ENCODE assay signal across 8 mouse cellular contexts in the genomic region with DNA sequence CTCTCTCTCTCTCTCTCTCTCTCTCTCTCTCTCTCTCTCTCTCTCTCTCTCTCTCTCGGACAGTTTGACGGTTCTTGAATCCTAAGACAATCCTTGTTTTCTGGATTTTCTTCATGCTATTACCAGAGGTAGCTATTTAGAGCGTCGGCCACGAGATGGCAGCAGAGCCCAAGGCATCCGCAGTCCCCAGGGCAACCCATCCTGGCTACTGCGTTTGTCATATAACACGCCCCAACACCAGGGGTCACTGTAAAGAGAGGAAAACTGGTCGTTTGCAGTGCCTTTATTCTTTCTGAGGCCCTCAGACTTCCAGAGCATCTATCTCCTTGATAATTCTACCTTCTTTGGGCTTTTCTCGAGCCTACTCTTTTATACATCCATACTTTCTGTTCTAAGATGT. TPM values are rescaled to one million over a fixed set of nuclear protein-coding genes. Genes with fewer than 3 reads are reported as not detected.
DNase-seq lines count a peak whose midpoint lies in the region; ATAC-seq and TF ChIP-seq lines count a peak whose summit lies in the region.

No protein-coding gene starts in this region.

- peak; percentile 91 for DNase-seq in heart, adult 11 months
- peak; percentile 79 for DNase-seq in embryo, embryonic 9.5 days (ENCODE audit: extremely low spot score)
- DNase-seq in heart, adult 18-20 months, result peak; percentile 70 to 90
- DNase-seq in kidney, adult 2 months, result peak; percentile 77
- DNase-seq in limb, embryonic 11.5 days (ENCODE audit: low spot score), result peak; percentile 86
- peak; percentile 96 for DNase-seq in midbrain, postnatal 0 days (ENCODE audit: low spot score)
- peak; percentile 31 to 82 for DNase-seq in spleen, postnatal 10 days (ENCODE audit: low spot score in 2 of 2)

- ATAC-seq in heart, embryonic 12.5 days (ENCODE audit: insufficient number of reproducible peaks, low FRiP score), result no peak
- ATAC-seq in limb, embryonic 11.5 days (ENCODE audit: insufficient number of reproducible peaks, low FRiP score, low TSS enrichment, low read depth), result peak; percentile 82; the same call in 1 of the 2 replicates
- ATAC-seq in midbrain, postnatal 0 days (ENCODE audit: low FRiP score), result peak; percentile 87

- H3K27ac ChIP-seq in heart, embryonic 12.5 days (ENCODE audit: poor library complexity, severe bottlenecking), result no peak overlapping the region
- no peak overlapping the region for H3K27ac ChIP-seq in kidney, adult 2 months (ENCODE audit: insufficient read depth, low read depth, low read length)
- no peak overlapping the region for H3K27ac ChIP-seq in limb, embryonic 11.5 days (replicated peaks; ENCODE audit: low read depth, low read length)
- H3K27ac ChIP-seq in midbrain, postnatal 0 days (ENCODE audit: low read depth, low read length), result no peak overlapping the region

- H3K9me3 ChIP-seq in heart, embryonic 12.5 days (replicated peaks), result no peaks in the 10 kb centered on the region
- H3K9me3 ChIP-seq in limb, embryonic 11.5 days (ENCODE audit: control insufficient read depth, low read length), result no peaks in the 10 kb centered on the region
- H3K9me3 ChIP-seq in midbrain, postnatal 0 days (ENCODE audit: low read length), result no peaks in the 10 kb centered on the region

- no peak overlapping the region for H3K4me3 ChIP-seq in heart, embryonic 12.5 days
- no peak overlapping the region for H3K4me3 ChIP-seq in kidney, adult 2 months (ENCODE audit: insufficient read depth, low read depth, low read length)
- no peak overlapping the region for H3K4me3 ChIP-seq in limb, embryonic 11.5 days (ENCODE audit: low read depth, low read length)
- no peak overlapping the region for H3K4me3 ChIP-seq in midbrain, postnatal 0 days (ENCODE audit: low read depth, low read length)

- H3K4me1 ChIP-seq in heart, embryonic 12.5 days (replicated peaks), result no peaks in the 10 kb centered on the region
- H3K4me1 ChIP-seq in kidney, adult 2 months (ENCODE audit: control insufficient read depth, insufficient read depth, low read length), result no peaks in the 10 kb centered on the region
- no peaks in the 10 kb centered on the region for H3K4me1 ChIP-seq in limb, embryonic 11.5 days (ENCODE audit: control insufficient read depth, insufficient read depth, low read length)
- no peaks in the 10 kb centered on the region for H3K4me1 ChIP-seq in midbrain, postnatal 0 days (ENCODE audit: insufficient read depth, low read length)

- peaks cover 15% of the 10 kb centered on the region for H3K27me3 ChIP-seq in heart, embryonic 12.5 days (replicated peaks)
- no peaks in the 10 kb centered on the region for H3K27me3 ChIP-seq in kidney, adult 2 months (replicated peaks; ENCODE audit: control insufficient read depth, insufficient read depth, low read length)
- no peaks in the 10 kb centered on the region for H3K27me3 ChIP-seq in limb, embryonic 11.5 days (ENCODE audit: control insufficient read depth, insufficient read depth, low read length)
- no peaks in the 10 kb centered on the region for H3K27me3 ChIP-seq in midbrain, postnatal 0 days (ENCODE audit: insufficient read depth, low read length)

- no peak overlapping the region for H3K9ac ChIP-seq in heart, embryonic 12.5 days
- H3K9ac ChIP-seq in limb, embryonic 11.5 days (ENCODE audit: low read length), result no peak overlapping the region
- H3K9ac ChIP-seq in midbrain, postnatal 0 days (replicated peaks; ENCODE audit: low read length, poor library complexity, severe bottlenecking), result no peak overlapping the region

- H3K36me3 ChIP-seq in heart, embryonic 12.5 days, result no peaks in the 10 kb centered on the region
- no peaks in the 10 kb centered on the region for H3K36me3 ChIP-seq in kidney, adult 2 months (ENCODE audit: control insufficient read depth, insufficient read depth, low read length)
- H3K36me3 ChIP-seq in limb, embryonic 11.5 days (ENCODE audit: control insufficient read depth, insufficient read depth, low read length), result no peaks in the 10 kb centered on the region
- H3K36me3 ChIP-seq in midbrain, postnatal 0 days (ENCODE audit: insufficient read depth, low read length), result no peaks in the 10 kb centered on the region

- TF ChIP-seq CTCF in kidney, adult 2 months (conservative IDR thresholded peaks at IDR 0.05; ENCODE audit: insufficient read depth, insufficient read length, low read depth, low read length), result peak; percentile 100
- peak; percentile 97 for TF ChIP-seq CTCF in midbrain, postnatal 0 days (IDR thresholded peaks at IDR 0.05)

- no peak for TF ChIP-seq POLR2A in kidney, adult 2 months (IDR thresholded peaks at IDR 0.05; ENCODE audit: low read depth, low read length)

- H3K4me2 ChIP-seq in heart, embryonic 12.5 days, result no peak overlapping the region
- H3K4me2 ChIP-seq in limb, embryonic 11.5 days (ENCODE audit: low read depth, severe bottlenecking), result no peak overlapping the region
- no peak overlapping the region for H3K4me2 ChIP-seq in midbrain, postnatal 0 days (ENCODE audit: low read depth, low read length, poor library complexity, severe bottlenecking)

- WGBS in heart, embryonic 12.5 days, result 2% methylated on average over 9 of the region's 10 CpGs
- WGBS in kidney, adult 2 months, result 2% methylated on average over 8 of the region's 10 CpGs
- 2% methylated on average over 8 of the region's 10 CpGs for WGBS in limb, embryonic 11.5 days
- 2% methylated on average over 9 of the region's 10 CpGs for WGBS in midbrain, postnatal 0 days

RNA-seq across cellular contexts. Expression of gene Stab2, which starts 17.1 kb away (rescaled TPM):
- polyA plus RNA-seq in heart, embryonic 12.5 days (2016; fragmentation: Nextera tagmentation; extraction: Ambion mirVana), result 0.42 and 0.84 TPM in 2 replicates
- total RNA-seq in heart, adult 18-20 months (2021), result 1 to 10 TPM in 1 of 2 experiments, under 1 TPM in 1; 0.25 to 1.9 TPM
- polyA plus RNA-seq in kidney, adult 2 months (2012; rRNA removed), result 15.4 and 20.3 TPM in 2 replicates
- 0.23 and 0.24 TPM in 2 replicates for polyA plus RNA-seq in limb, embryonic 11.5 days (2014; fragmentation: Nextera tagmentation; extraction: Ambion mirVana)
- total RNA-seq in midbrain, postnatal 0 days (2014; rRNA removed), result 0.05 and 0.71 TPM in 2 replicates
- polyA plus RNA-seq in midbrain, postnatal 0 days (2015; fragmentation: Nextera tagmentation; extraction: Ambion mirVana), result 0.04 and 0.41 TPM in 2 replicates

RNA-seq across cellular contexts. Expression of gene 1700113H08Rik, which starts 33.0 kb away (rescaled TPM):
- polyA plus RNA-seq in heart, embryonic 12.5 days (2016; fragmentation: Nextera tagmentation; extraction: Ambion mirVana), result not detected in 2 replicates
- under 1 TPM in 1 of 2 experiments, not detected in 1; 0.55 TPM for total RNA-seq in heart, adult 18-20 months (2021)
- 0.12 TPM in 1 of 2 replicates, not detected in the other for polyA plus RNA-seq in kidney, adult 2 months (2012; rRNA removed)
- polyA plus RNA-seq in limb, embryonic 11.5 days (2014; fragmentation: Nextera tagmentation; extraction: Ambion mirVana), result not detected in 2 replicates
- not detected in 2 replicates for total RNA-seq in midbrain, postnatal 0 days (2014; rRNA removed)
- polyA plus RNA-seq in midbrain, postnatal 0 days (2015; fragmentation: Nextera tagmentation; extraction: Ambion mirVana), result 0.27 and 0.34 TPM in 2 replicates
